Mouse (Mus musculus) midbrain, embryonic 12.5 days (tissue): ENCODE results near the gene Rgcc. TPM values are rescaled to one million over a fixed set of nuclear protein-coding genes. Genes with fewer than 3 reads are reported as not detected.

Experiments
- ATAC-seq: fragments of 200-750 bp; cut with Nextera tagmentation; 2 replicates; pipeline ENCODE4 v1.8.0; 2017; ENCODE audit warnings: low read depth, moderate TSS enrichment, moderate library complexity; ENCODE audit not compliant: low FRiP score
- H3K27ac ChIP-seq: fragments of 300-500 bp; sonication (generic); replicated peaks from 2 replicates; pipeline ENCODE4 v1.5.1; 2016; ENCODE audit warnings: mild to moderate bottlenecking
- H3K27me3 ChIP-seq: fragments of 300-500 bp; sonication (generic); 2 replicates; pipeline ENCODE4 v1.6.1; 2016; ENCODE audit warnings: mild to moderate bottlenecking
- H3K36me3 ChIP-seq: fragments of 300-500 bp; sonication (generic); 2 replicates; pipeline ENCODE4 v1.6.1; 2016
- H3K4me1 ChIP-seq: fragments of 300-500 bp; sonication (generic); 2 replicates; pipeline ENCODE4 v1.6.1; 2016
- H3K4me2 ChIP-seq: fragments of 300-500 bp; sonication (generic); replicated peaks from 2 replicates; pipeline ENCODE4 v1.6.1; 2016; ENCODE audit warnings: mild to moderate bottlenecking, moderate library complexity
- H3K4me3 ChIP-seq: fragments of 300-500 bp; sonication (generic); 2 replicates; pipeline ENCODE4 v1.5.1; 2016; ENCODE audit warnings: mild to moderate bottlenecking
- H3K9ac ChIP-seq: fragments of 300-500 bp; sonication (generic); replicated peaks from 2 replicates; pipeline ENCODE4 v1.6.1; 2016; ENCODE audit warnings: mild to moderate bottlenecking, moderate library complexity
- H3K9me3 ChIP-seq: fragments of 300-500 bp; sonication (generic); 2 replicates; pipeline ENCODE4 v1.6.1; 2016; ENCODE audit warnings: mild to moderate bottlenecking
- WGBS: fragments of 180-500 bp; shearing (Covaris S2); methylation state at CpG from one replicate; pipeline ENCODE4 v1.1.7; 2016; 5-methylcytosine and 5-hydroxymethylcytosine counted together
- polyA plus RNA-seq: library from polyadenylated mRNA; unstranded; fragments of >200 nt; fragmentation: Nextera tagmentation; extraction: Ambion mirVana; gene quantifications from 2 replicates; pipeline ENCODE4 v1.2.1, GENCODE M21; 2016

Gene Rgcc
- polyA plus RNA-seq: 12.7 and 17.2 TPM in 2 replicates

- Histone ChIP-seq H3K4me2 (peak within 1 kb of the TSS; percentile 98), H3K36me3 (no peaks in the 10 kb centered on the region), H3K27me3 (peaks cover 65% of the 10 kb centered on the region), H3K4me1 (peaks cover 18% of the 10 kb centered on the region), H3K27ac (no peak within 1 kb of the TSS), H3K9ac (peak within 1 kb of the TSS; percentile 58), H3K4me3 (peak within 1 kb of the TSS; percentile 55), H3K9me3 (no peaks in the 10 kb centered on the region)
- WGBS: under 1% methylated on average over 34 of the region's 34 CpGs
- ATAC-seq: peak; percentile 98
These were observed at the start of gene Rgcc for GRCm38 (mm10) chr14:79301466-79301875. TSS of gene Rgcc (minus strand) at chr14:79301645.

- Histone ChIP-seq H3K27me3 (no peaks in the 10 kb centered on the region), H3K9ac (no peak overlapping the region), H3K27ac (no peak overlapping the region), H3K9me3 (no peaks in the 10 kb centered on the region), H3K4me1 (no peaks in the 10 kb centered on the region), H3K36me3 (peaks cover 38% of the 10 kb centered on the region), H3K4me2 (no peak overlapping the region), H3K4me3 (no peak overlapping the region)
- ATAC-seq: no peak
- WGBS: 88% methylated on average over 3 of the region's 3 CpGs
These were observed 44.9 kb upstream of the Rgcc start for GRCm38 (mm10) chr14:79346384-79346783.

DNA sequence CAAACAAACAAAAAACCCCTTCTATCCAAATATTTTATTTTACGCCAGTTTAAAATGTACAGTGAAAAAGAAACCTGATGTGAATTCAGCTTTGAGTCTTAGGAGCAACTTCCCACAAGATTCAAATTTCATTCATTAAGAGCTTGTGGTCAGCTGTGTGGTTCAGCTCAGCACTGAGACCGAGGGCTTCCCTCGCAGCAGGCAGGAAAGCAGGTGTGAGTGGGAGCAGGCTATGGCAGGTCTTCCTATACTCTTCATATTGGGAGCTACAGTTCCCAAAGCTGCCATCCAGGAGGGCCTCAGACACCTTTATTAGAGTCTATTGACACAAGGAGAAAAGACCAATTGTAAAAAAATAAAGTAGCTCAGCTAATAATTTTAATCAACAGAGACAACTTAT is 34.2 kb upstream of the Rgcc start:
- WGBS: 94% methylated on average over 3 of the region's 3 CpGs
- Histone ChIP-seq H3K9me3 (no peaks in the 10 kb centered on the region), H3K27ac (no peak overlapping the region), H3K36me3 (peaks cover 44% of the 10 kb centered on the region), H3K9ac (no peak overlapping the region), H3K4me2 (no peak overlapping the region), H3K4me1 (peaks cover 9% of the 10 kb centered on the region), H3K27me3 (no peaks in the 10 kb centered on the region), H3K4me3 (no peak overlapping the region)
- ATAC-seq: no peak

DNA sequence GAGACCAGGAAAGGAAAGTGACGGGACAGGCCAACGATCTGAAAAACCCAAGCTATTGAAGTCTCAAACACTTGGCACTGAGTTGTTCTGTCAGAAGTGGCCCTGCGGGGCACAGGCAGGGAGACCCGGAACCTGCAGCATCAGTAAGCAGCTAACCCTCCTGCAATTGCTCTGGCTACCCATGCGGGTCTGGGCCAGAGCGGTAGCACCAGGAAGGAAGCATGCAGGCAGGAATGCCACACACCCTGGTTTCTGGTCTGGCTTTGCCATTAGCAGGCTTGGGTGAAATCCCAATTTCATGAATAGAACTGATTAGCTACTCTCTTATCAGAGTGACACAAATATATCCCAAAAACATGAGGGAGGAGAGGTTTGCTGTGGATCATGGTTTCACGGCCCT is 30.5 kb upstream of the Rgcc start:
- no peak overlapping the region for H3K27ac ChIP-seq
- H3K4me3 ChIP-seq: no peak overlapping the region
- WGBS: 78% methylated on average over 7 of the region's 7 CpGs
- H3K4me2 ChIP-seq: no peak overlapping the region
- H3K4me1 ChIP-seq: peaks cover 9% of the 10 kb centered on the region
- H3K9me3 ChIP-seq: no peaks in the 10 kb centered on the region
- H3K9ac ChIP-seq: no peak overlapping the region
- peaks cover 21% of the 10 kb centered on the region for H3K36me3 ChIP-seq
- ATAC-seq: no peak
- H3K27me3 ChIP-seq: no peaks in the 10 kb centered on the region

- peaks cover 12% of the 10 kb centered on the region for H3K36me3 ChIP-seq
- H3K27ac ChIP-seq: no peak overlapping the region
- peak; percentile 34; the same call in 1 of the 2 replicates for ATAC-seq
- H3K27me3 ChIP-seq: no peaks in the 10 kb centered on the region
- H3K9ac ChIP-seq: no peak overlapping the region
- WGBS: 68% methylated on average over 16 of the region's 16 CpGs
- peaks cover 9% of the 10 kb centered on the region for H3K4me1 ChIP-seq
- H3K9me3 ChIP-seq: no peaks in the 10 kb centered on the region
- H3K4me3 ChIP-seq: no peak overlapping the region
- peak overlapping the region; percentile 13; the same call in 1 of the 2 replicates for H3K4me2 ChIP-seq
These were observed 29.6 kb upstream of the Rgcc start for GRCm38 (mm10) chr14:79330944-79331561.

- WGBS: 31% methylated on average over 5 of the region's 5 CpGs
- no peak overlapping the region for H3K4me2 ChIP-seq
- ATAC-seq: no peak
- H3K36me3 ChIP-seq: no peaks in the 10 kb centered on the region
- H3K4me3 ChIP-seq: no peak overlapping the region
- H3K9ac ChIP-seq: no peak overlapping the region
- no peaks in the 10 kb centered on the region for H3K27me3 ChIP-seq
- H3K9me3 ChIP-seq: no peaks in the 10 kb centered on the region
- H3K4me1 ChIP-seq: peaks cover 9% of the 10 kb centered on the region
- no peak overlapping the region for H3K27ac ChIP-seq
These were observed 25.6 kb upstream of the Rgcc start for GRCm38 (mm10) chr14:79327033-79327432.

- Histone ChIP-seq H3K4me1 (peaks cover 4% of the 10 kb centered on the region; the same call in 1 of the 2 replicates), H3K9ac (no peak overlapping the region), H3K36me3 (no peaks in the 10 kb centered on the region), H3K4me2 (no peak overlapping the region), H3K4me3 (no peak overlapping the region), H3K27me3 (no peaks in the 10 kb centered on the region), H3K9me3 (no peaks in the 10 kb centered on the region), H3K27ac (no peak overlapping the region)
- ATAC-seq: no peak
- WGBS: 85% methylated on average over 10 of the region's 10 CpGs
These were observed 22.8 kb upstream of the Rgcc start for GRCm38 (mm10) chr14:79324112-79324840.

- H3K4me3 ChIP-seq: no peak overlapping the region
- H3K9ac ChIP-seq: no peak overlapping the region
- H3K27ac ChIP-seq: no peak overlapping the region
- WGBS: 94% methylated on average over 5 of the region's 5 CpGs
- H3K4me2 ChIP-seq: no peak overlapping the region
- no peaks in the 10 kb centered on the region for H3K27me3 ChIP-seq
- no peak for ATAC-seq
- H3K9me3 ChIP-seq: no peaks in the 10 kb centered on the region
- H3K4me1 ChIP-seq: peaks cover 4% of the 10 kb centered on the region; the same call in 1 of the 2 replicates
- H3K36me3 ChIP-seq: no peaks in the 10 kb centered on the region
These were observed 20.4 kb upstream of the Rgcc start for GRCm38 (mm10) chr14:79321881-79322280.

DNA sequence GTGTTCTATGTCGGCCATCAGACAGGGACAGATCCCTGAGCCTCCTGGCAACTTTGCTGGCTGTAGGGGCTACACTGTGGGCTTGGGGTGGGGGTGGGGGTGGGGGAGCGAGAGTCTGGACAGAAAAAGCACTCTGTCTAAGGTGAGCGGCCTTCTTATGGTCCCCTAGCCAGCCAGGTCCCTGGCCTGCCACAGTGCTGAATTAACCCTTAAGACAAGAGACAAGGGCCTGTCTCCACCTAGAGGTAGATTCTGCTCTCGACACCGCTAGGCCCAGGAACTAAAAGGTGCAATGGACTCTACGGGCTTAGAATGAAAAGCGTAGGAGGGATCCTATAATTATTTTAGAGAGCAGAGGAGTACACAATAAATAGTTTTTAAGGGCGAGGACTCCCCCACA is 19.7 kb upstream of the Rgcc start:
- H3K27me3 ChIP-seq: no peaks in the 10 kb centered on the region
- H3K4me2 ChIP-seq: no peak overlapping the region
- no peak overlapping the region for H3K4me3 ChIP-seq
- no peaks in the 10 kb centered on the region for H3K36me3 ChIP-seq
- peaks cover 4% of the 10 kb centered on the region; the same call in 1 of the 2 replicates for H3K4me1 ChIP-seq
- no peak overlapping the region for H3K9ac ChIP-seq
- 29% methylated on average over 8 of the region's 8 CpGs for WGBS
- ATAC-seq: peak; percentile 68
- H3K9me3 ChIP-seq: no peaks in the 10 kb centered on the region
- no peak overlapping the region for H3K27ac ChIP-seq

DNA sequence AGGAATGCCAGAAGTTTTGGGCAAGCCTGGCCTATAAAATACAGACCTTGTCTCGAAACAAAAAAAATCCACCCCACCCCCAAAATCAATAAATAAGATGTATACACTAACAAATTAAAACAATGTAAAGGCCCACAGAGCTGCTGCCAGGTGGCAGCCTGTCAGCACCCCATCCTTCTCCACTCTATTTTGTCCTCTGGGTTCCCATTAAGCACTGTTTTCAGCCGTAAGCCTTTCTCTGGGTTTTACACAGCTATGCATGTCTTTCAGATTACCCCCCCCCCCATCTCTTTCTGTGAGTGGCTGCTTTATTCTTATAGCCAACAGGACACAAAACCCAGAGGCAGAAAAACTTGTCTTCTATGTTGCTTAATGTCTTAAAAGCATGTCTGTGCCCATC is 16.2 kb upstream of the Rgcc start:
- H3K9me3 ChIP-seq: no peaks in the 10 kb centered on the region
- no peak overlapping the region for H3K4me2 ChIP-seq
- H3K27ac ChIP-seq: no peak overlapping the region
- no peaks in the 10 kb centered on the region for H3K36me3 ChIP-seq
- peaks cover 7% of the 10 kb centered on the region; the same call in 1 of the 2 replicates for H3K4me1 ChIP-seq
- ATAC-seq: no peak
- no peak overlapping the region for H3K4me3 ChIP-seq
- 64% methylated on average over 2 of the region's 2 CpGs for WGBS
- no peaks in the 10 kb centered on the region for H3K27me3 ChIP-seq
- no peak overlapping the region for H3K9ac ChIP-seq

DNA sequence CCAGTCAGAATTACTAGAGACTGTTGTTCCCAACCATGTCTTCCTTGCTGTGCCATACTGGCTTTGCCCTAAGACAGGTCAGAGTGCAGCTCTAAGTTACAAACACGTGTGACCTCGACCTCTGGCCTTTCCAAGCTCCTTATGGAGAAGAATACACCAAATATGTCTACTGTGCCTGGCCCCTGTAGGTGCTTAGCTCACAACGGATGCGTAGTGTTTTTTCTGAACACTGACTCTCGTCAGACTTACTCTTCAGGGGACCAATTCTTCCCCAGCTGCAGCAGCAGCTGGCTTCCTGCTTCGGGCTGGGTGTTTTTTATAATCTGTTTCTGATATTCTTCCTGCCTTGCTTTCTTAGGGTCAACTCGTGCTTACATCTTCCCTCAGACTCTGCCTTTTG is 14.4 kb upstream of the Rgcc start:
- no peaks in the 10 kb centered on the region for H3K27me3 ChIP-seq
- no peaks in the 10 kb centered on the region for H3K36me3 ChIP-seq
- no peaks in the 10 kb centered on the region for H3K9me3 ChIP-seq
- no peak overlapping the region for H3K4me2 ChIP-seq
- WGBS: 63% methylated on average over 7 of the region's 7 CpGs
- H3K27ac ChIP-seq: no peak overlapping the region
- no peak overlapping the region for H3K4me3 ChIP-seq
- peaks cover 4% of the 10 kb centered on the region; the same call in 1 of the 2 replicates for H3K4me1 ChIP-seq
- no peak overlapping the region for H3K9ac ChIP-seq
- no peak for ATAC-seq

DNA sequence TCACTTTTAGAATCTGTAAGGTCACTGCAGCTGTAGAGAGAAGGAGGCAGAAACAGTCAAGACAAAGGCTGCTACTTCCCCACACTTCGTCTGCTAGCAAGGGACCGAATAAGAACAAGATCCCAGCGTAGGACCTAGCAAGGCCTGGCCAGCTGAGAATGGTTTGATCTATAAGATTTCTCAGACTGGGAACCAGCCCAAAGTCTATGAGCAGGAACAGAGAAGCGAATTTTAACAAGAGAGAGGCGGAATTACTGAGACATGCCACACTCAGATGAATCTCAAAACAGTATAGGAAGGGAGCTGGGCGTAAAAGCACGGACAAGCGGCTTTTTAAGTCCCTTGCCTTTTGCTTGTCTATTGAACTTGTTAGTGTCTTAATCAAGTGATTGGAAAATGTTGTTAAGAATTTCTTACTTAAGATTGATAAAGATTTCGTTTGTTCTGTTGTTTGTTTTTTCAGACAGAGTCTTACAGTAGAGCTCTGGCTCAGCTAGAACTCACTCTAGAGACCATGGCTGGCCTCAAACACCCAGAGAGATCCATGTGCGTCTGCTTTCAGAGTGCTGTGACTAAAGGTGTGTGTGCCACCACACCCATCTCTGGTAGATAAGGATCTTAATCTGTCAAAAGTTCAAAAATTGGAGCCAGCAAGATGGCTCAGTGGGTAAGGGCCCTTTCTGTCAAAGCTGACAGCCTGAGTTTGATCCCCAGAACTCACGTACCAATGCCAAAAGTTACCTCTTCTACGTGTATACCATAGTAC is 13.0 kb upstream of the Rgcc start:
- H3K4me2 ChIP-seq: no peak overlapping the region
- WGBS: 83% methylated on average over 12 of the region's 12 CpGs
- ATAC-seq: no peak
- H3K4me3 ChIP-seq: no peak overlapping the region
- H3K36me3 ChIP-seq: no peaks in the 10 kb centered on the region
- 0 out of 2 replicates have a peak, but pooled peaks cover 3% of the 10 kb centered on the region for H3K4me1 ChIP-seq
- H3K9ac ChIP-seq: no peak overlapping the region
- no peaks in the 10 kb centered on the region for H3K27me3 ChIP-seq
- H3K27ac ChIP-seq: no peak overlapping the region
- H3K9me3 ChIP-seq: no peaks in the 10 kb centered on the region
